Mouse (Mus musculus) neural tube, embryonic 12.5 days (tissue): ENCODE measurements at regions not wholly inside any gene's neighbourhood (a gene's known extent, or its start where the extent isn't known, plus 50 kb on each side); places are given as distances from the start of the nearest gene placed in this dataset.

Source experiments
- ATAC-seq: fragments of 200-750 bp; cut with Nextera tagmentation; 2 replicates; pipeline ENCODE4 v1.8.0; 2017; ENCODE audit warnings: low read depth, mild to moderate bottlenecking, moderate TSS enrichment, moderate library complexity; ENCODE audit not compliant: low FRiP score
- H3K27ac ChIP-seq: fragments of 300-500 bp; sonication (generic); 2 replicates; pipeline ENCODE4 v1.5.1; 2016
- H3K27me3 ChIP-seq: fragments of 300-500 bp; sonication (generic); replicated peaks from 2 replicates; pipeline ENCODE4 v1.6.1; 2016; ENCODE audit warnings: mild to moderate bottlenecking
- H3K36me3 ChIP-seq: fragments of 300-500 bp; sonication (generic); 2 replicates; pipeline ENCODE4 v1.6.1; 2016; ENCODE audit warnings: mild to moderate bottlenecking
- H3K4me1 ChIP-seq: fragments of 300-500 bp; sonication (generic); 2 replicates; pipeline ENCODE4 v1.6.1; 2016
- H3K4me2 ChIP-seq: fragments of 300-500 bp; sonication (generic); replicated peaks from 2 replicates; pipeline ENCODE4 v1.6.1; 2016; ENCODE audit warnings: mild to moderate bottlenecking
- H3K4me3 ChIP-seq: fragments of 300-500 bp; sonication (generic); 2 replicates; pipeline ENCODE4 v1.5.1; 2016
- H3K9ac ChIP-seq: fragments of 300-500 bp; sonication (generic); 2 replicates; pipeline ENCODE4 v1.6.1; 2016; ENCODE audit warnings: mild to moderate bottlenecking
- H3K9me3 ChIP-seq: fragments of 300-500 bp; sonication (generic); 2 replicates; pipeline ENCODE4 v1.6.1; 2016; ENCODE audit warnings: mild to moderate bottlenecking
- WGBS: fragments of 180-500 bp; shearing (Covaris S2); methylation state at CpG from one replicate; pipeline ENCODE4 v1.1.7; 2016; 5-methylcytosine and 5-hydroxymethylcytosine counted together

DNA sequence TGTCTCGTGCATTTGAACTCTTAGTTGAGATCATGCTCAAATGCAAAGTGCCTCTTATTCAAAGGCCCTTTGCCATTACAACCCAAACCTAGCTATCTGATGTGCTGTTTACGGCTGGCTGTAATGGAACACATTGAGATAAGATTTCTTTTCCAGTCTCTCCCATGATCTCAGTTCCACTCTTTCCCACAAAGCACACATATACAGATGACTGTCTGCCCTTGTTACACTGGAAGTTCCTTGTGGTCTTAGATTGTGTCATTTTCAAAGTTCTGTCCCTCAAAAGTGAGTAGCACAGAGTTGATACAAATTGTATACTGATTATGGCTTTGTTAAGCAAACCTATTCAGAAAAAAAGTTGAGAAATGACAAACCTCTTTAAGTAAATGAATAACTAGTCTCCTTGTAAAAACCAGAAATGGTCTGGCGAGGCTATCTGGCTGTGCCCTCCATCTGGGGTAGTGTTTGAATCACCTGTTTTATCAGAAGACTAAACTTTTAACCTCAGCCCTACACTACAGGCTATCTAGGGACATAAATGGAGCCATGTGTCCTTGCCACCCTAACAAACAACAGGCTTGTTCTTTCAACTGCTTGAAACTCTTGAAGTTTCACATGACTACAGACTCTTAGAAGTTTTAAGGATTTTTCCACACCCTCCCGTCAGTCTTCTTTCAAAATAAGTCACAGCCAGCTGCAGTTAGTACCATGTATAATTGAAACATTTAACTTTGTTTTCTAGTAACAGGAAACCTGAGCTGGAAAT is 384.0 kb downstream of the Atp6ap1l start:
- 77% methylated on average over 4 of the region's 4 CpGs for WGBS
- H3K27me3 ChIP-seq = no peaks in the 10 kb centered on the region
- ATAC-seq = no peak
- no peak overlapping the region for H3K27ac ChIP-seq
- no peak overlapping the region for H3K9ac ChIP-seq
- H3K9me3 ChIP-seq = no peaks in the 10 kb centered on the region
- no peaks in the 10 kb centered on the region for H3K4me1 ChIP-seq
- no peak overlapping the region for H3K4me3 ChIP-seq
- H3K4me2 ChIP-seq = no peak overlapping the region
- H3K36me3 ChIP-seq = no peaks in the 10 kb centered on the region

DNA sequence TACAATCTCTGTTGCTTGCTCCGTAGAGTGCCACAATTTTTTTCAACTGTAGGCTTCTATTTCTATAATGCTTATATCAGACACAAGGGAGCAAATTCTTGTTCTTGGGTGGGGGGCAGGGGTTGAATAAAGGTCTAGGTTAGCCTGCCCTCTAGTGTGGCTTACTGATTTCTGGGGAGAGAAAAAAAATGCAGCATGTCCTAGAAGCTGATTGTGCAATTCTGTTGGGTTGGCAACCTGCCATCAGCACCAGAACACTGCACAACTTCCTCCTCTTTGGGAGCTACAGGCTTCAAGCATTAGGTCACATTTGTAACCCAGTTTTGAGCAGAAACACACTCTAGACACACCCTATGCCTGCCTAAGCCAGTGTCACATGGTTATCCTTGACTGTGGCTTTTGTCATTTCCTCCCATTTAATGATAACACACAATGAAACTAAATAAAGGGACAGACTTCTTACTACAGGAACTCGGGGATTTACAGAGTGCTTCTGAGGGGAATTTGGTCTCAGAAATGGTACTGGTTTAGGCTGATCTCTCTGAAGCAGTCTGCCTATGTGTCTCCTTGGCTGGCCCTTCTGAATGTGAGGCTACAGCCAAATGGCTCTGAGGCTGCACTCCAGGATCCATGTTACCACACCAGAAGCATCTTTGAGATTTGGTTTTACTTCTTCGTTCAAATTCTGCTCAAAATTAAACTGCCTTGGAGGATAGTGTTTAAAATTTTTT is 389.2 kb downstream of the Atp6ap1l start:
- ATAC-seq = no peak
- Histone ChIP-seq H3K36me3 (no peaks in the 10 kb centered on the region), H3K27me3 (no peaks in the 10 kb centered on the region), H3K4me2 (no peak overlapping the region), H3K9me3 (no peaks in the 10 kb centered on the region), H3K4me3 (no peak overlapping the region), H3K27ac (no peak overlapping the region), H3K4me1 (no peaks in the 10 kb centered on the region; the same call in 1 of the 2 replicates), H3K9ac (no peak overlapping the region)
- 80% methylated on average over 3 of the region's 3 CpGs for WGBS

DNA sequence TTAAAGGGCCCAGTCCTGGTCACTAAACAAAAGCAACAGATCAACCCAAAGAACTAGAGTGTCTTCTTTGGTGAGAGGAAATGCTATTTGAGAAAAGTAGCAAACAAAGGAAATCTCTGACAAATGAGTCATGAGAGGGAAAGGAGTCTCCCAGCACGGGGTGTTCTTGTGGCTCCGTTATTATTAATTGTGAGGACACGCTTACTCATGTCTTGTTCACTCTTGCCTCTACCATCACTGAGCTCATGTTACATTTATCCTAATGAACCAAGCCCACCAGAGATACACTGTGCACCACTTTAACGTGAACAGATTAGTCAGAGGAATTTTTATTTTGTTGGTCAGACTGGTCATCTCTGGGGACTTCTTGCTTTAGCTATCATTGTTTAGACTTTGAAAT is 391.3 kb downstream of the Atp6ap1l start:
- H3K9ac ChIP-seq = no peak overlapping the region
- H3K9me3 ChIP-seq = no peaks in the 10 kb centered on the region
- no peak overlapping the region for H3K4me2 ChIP-seq
- no peaks in the 10 kb centered on the region for H3K36me3 ChIP-seq
- 70% methylated on average over 4 of the region's 4 CpGs for WGBS
- no peak overlapping the region for H3K27ac ChIP-seq
- H3K4me3 ChIP-seq = no peak overlapping the region
- no peak for ATAC-seq
- no peaks in the 10 kb centered on the region; the same call in 1 of the 2 replicates for H3K4me1 ChIP-seq
- no peaks in the 10 kb centered on the region for H3K27me3 ChIP-seq

DNA sequence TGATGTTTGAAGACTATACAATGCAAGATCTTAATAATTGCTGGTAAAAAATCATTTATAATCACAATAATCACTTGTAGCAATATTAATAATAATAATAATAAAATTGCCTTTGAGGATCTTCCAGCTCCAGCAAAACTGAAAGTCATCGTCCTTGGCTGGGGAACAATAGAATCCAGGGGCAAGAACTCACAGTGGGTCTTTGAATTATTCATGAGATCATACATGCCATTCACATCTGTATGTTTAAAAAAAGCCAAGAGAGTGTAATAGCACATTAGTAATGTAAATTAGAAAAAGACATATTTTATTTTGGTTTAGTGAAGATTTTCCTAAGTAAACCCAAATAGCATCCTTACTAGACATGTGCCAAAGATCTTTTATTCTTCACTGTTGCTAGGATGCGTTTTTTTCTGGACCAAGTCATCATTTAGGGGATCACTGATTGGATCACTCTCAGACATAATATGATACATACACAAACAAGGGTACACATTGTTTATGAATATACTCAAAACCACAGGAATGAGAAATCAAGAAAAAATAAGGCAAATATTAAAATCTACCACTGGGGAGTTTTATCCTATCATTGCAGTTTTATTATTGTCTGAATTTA is 392.3 kb downstream of the Atp6ap1l start:
- no peak overlapping the region for H3K4me3 ChIP-seq
- H3K27me3 ChIP-seq = no peaks in the 10 kb centered on the region
- ATAC-seq = no peak
- no peak overlapping the region for H3K9ac ChIP-seq
- no peaks in the 10 kb centered on the region for H3K36me3 ChIP-seq
- WGBS = 64% methylated on average over 2 of the region's 2 CpGs
- no peak overlapping the region for H3K4me2 ChIP-seq
- H3K4me1 ChIP-seq = no peaks in the 10 kb centered on the region; the same call in 1 of the 2 replicates
- H3K27ac ChIP-seq = no peak overlapping the region
- no peaks in the 10 kb centered on the region for H3K9me3 ChIP-seq

DNA sequence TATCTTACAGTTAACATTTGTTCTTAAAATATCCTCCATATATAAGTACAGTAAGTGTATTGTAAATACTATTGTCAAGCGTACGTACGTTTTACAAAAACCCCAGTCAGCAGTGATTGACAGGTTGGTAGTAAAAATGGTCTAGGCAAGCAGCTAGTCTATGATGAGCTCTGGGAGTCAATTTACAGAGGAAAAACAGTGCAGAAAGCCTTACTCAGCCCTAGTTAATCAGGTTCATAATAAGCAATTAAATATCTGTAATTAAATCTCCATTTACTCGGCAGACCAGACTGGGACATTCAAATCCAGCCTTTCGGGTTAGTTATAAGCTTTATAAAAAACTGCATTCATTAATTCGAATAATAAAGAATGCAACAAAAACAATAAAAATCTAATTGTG is 394.7 kb downstream of the Atp6ap1l start:
- H3K9ac ChIP-seq = no peak overlapping the region
- H3K36me3 ChIP-seq = no peaks in the 10 kb centered on the region
- no peak overlapping the region for H3K4me3 ChIP-seq
- H3K4me2 ChIP-seq = no peak overlapping the region
- no peak for ATAC-seq
- no peaks in the 10 kb centered on the region for H3K9me3 ChIP-seq
- H3K4me1 ChIP-seq = no peaks in the 10 kb centered on the region; the same call in 1 of the 2 replicates
- WGBS = 83% methylated on average over 6 of the region's 6 CpGs
- H3K27me3 ChIP-seq = no peaks in the 10 kb centered on the region
- H3K27ac ChIP-seq = no peak overlapping the region

DNA sequence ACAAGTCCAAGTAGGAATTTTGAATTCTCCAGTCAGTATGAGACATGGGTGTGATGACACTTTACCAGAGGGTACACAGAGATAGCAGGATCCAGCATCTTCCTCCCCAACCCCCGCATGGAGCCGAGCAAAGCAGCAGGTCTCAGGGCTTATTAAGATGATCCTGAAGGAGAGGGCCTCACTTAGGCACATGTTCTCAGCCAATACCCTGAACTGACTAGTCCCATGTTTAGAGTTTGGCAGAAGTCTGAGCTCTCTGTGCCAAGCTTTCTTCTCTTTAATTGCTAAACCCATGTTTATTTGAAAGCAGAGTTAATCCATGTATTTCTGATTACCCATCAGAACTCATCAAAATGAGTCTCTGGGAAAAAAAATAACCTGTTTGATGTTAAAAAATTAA is 402.0 kb downstream of the Atp6ap1l start:
- Histone ChIP-seq H3K9me3 (no peaks in the 10 kb centered on the region), H3K27ac (no peak overlapping the region), H3K4me1 (no peaks in the 10 kb centered on the region), H3K4me2 (no peak overlapping the region), H3K36me3 (no peaks in the 10 kb centered on the region), H3K9ac (no peak overlapping the region), H3K27me3 (no peaks in the 10 kb centered on the region), H3K4me3 (no peak overlapping the region)
- WGBS = 80% methylated on average over 2 of the region's 2 CpGs
- ATAC-seq = no peak

DNA sequence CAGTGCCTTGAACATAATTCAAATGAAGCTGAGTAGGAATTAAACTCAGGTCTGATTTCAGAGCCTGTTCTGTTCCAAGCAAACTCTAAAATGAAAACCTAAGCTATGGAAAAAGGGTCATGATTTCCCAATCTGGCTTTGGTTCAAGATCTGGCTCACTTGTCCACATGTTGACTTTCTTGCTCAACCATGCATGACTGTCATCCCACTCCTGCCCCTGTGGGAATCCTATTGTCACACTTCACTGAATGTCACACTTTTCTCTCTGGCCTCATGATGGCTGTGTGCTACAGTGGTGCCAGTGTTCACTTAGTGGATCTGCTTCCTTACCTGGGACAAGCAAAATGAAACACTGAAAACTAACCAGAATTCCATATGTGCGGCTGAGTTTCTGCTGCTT is 403.0 kb downstream of the Atp6ap1l start:
- Histone ChIP-seq H3K36me3 (no peaks in the 10 kb centered on the region), H3K4me2 (no peak overlapping the region), H3K4me3 (no peak overlapping the region), H3K9me3 (no peaks in the 10 kb centered on the region), H3K27ac (no peak overlapping the region), H3K27me3 (no peaks in the 10 kb centered on the region), H3K9ac (no peak overlapping the region), H3K4me1 (no peaks in the 10 kb centered on the region)
- ATAC-seq = no peak
- 80% methylated on average over 1 of the region's 1 CpGs for WGBS

DNA sequence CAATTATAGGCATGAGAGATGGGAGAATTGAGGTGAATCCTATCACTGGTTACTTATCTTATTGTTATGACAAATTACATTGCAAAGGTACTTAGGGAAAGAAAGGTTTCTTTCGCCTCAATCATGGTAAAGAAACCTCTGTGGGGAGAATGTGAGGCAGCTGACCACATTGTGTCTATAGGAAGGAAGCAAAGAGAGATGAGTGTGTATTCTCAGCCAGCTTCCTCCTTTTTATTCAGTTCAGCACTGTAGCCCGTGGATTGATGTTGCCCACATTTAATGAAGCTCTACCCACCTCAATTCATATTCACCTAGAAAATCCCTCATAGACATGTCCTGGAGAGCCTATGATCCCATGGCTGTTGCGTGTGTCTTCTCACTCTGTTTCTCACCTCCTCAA is 406.2 kb downstream of the Atp6ap1l start:
- no peak overlapping the region for H3K4me3 ChIP-seq
- WGBS = 85% methylated on average over 3 of the region's 3 CpGs
- no peaks in the 10 kb centered on the region for H3K9me3 ChIP-seq
- H3K9ac ChIP-seq = no peak overlapping the region
- no peak for ATAC-seq
- H3K36me3 ChIP-seq = no peaks in the 10 kb centered on the region
- H3K27ac ChIP-seq = no peak overlapping the region
- no peaks in the 10 kb centered on the region for H3K27me3 ChIP-seq
- H3K4me1 ChIP-seq = no peaks in the 10 kb centered on the region
- H3K4me2 ChIP-seq = no peak overlapping the region

DNA sequence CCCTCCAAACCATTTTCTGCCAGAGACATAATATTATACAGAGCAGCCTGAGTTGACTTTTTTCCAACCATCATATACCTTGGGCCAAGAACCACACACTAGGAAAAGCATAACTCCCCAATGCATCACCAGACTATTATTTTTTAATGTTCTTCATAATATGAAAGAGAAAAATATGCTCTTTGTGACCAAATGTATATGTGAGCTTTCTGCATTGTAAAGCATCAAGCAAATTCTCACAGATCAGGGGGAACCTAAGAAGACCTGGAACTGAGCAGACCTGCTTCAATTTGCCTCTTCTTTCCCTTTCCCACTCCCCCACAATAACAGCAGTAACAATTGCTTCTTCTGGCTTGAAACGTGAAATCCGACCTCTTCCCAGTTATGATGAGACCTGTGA is 407.6 kb downstream of the Atp6ap1l start:
- no peaks in the 10 kb centered on the region for H3K36me3 ChIP-seq
- H3K4me2 ChIP-seq = no peak overlapping the region
- WGBS = 55% methylated on average over 2 of the region's 2 CpGs
- ATAC-seq = no peak
- no peaks in the 10 kb centered on the region for H3K4me1 ChIP-seq
- no peaks in the 10 kb centered on the region for H3K9me3 ChIP-seq
- H3K27me3 ChIP-seq = no peaks in the 10 kb centered on the region
- no peak overlapping the region for H3K27ac ChIP-seq
- H3K4me3 ChIP-seq = no peak overlapping the region
- H3K9ac ChIP-seq = no peak overlapping the region

DNA sequence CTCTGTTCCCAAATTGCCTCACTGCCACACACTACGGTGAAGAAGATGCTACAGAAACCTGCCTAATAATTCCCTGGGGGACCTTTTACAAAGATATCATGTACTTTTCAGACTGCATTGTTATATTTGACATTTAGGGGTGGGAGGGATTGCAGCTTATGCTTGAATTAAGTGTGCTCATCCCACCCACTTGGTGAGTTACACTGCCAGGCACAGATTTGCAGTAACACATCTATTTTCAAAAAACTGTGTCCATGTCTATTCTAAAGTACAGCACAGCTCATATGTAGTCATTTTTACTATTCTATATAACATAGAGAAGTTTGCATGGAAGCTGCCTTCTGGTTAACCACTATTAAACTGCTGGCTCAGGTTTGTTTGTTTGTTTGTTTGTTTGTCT is 404.3 kb upstream of the Xrcc4 start:
- Histone ChIP-seq H3K27ac (no peak overlapping the region), H3K4me1 (no peaks in the 10 kb centered on the region), H3K9me3 (no peaks in the 10 kb centered on the region), H3K27me3 (no peaks in the 10 kb centered on the region), H3K4me2 (no peak overlapping the region), H3K36me3 (no peaks in the 10 kb centered on the region), H3K9ac (no peak overlapping the region), H3K4me3 (no peak overlapping the region)
- ATAC-seq = no peak
- WGBS = 56% methylated on average over 1 of the region's 1 CpGs

DNA sequence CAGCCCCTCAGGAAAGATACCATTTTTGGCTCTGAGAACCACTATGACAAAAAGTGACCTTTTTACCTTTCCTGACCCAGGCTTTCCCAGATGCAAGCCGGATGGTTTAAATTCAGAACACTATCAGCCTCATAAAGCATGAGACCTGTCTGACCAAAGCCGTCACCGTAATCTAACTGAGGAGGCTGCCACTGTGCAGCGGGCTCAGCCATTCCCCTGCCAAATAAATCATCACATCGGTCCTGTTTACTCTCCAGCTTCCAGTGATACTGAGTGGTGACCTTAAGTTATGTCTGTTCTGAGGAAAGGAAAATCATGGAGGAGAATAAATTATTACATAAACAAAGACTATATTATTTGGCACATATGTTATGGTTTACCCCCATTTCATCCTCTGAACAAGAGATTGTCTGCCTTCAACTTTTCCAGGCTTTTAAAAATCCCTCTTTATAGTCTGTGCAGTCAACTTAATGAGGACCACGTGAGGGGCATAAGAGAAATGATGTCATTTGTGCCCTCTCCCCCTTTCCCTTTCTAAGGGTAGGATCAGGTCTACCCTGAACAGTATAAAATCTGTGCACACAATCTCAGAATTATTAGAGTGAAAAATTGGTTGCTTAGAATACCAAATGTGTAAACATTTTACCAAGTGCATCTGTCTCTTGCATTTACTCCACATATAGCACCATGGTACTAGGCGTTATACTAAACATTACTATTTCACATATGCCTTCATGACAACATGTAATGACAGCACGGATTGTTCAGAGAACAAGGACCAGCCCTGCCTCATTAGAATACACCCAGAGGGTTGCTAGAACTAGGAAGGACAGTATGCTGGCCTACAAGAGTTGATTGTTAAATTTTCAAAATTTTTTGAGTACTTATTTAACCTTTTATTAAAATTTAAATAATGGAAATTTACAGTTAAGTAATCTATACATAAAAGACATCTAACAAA is 401.9 kb upstream of the Xrcc4 start:
- Histone ChIP-seq H3K4me2 (no peak overlapping the region), H3K9ac (no peak overlapping the region), H3K27ac (no peak overlapping the region), H3K27me3 (no peaks in the 10 kb centered on the region), H3K9me3 (no peaks in the 10 kb centered on the region), H3K36me3 (no peaks in the 10 kb centered on the region), H3K4me3 (no peak overlapping the region), H3K4me1 (no peaks in the 10 kb centered on the region)
- peak; percentile 56; the same call in 1 of the 2 replicates for ATAC-seq
- WGBS = 33% methylated on average over 8 of the region's 8 CpGs

DNA sequence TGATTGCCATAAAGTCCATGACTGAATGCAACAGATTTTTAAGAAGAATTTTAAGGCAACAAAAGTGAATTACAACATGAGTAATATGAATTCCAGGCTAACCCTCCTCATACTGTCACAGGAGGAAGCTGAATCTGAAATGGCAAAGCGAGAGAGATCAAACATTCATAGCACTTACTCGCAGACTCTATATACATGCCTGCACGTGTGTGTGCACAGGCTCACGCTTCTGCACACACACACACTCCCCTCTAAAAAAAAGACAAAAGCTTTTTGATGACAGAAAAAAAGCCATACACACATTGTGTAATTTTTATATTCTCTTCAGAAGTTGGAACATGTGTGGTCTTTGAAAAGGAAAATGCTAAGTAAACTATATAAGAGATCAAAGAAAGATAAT is 391.1 kb upstream of the Xrcc4 start:
- H3K27ac ChIP-seq = no peak overlapping the region
- no peak for ATAC-seq
- H3K9ac ChIP-seq = no peak overlapping the region
- H3K36me3 ChIP-seq = no peaks in the 10 kb centered on the region
- H3K4me1 ChIP-seq = no peaks in the 10 kb centered on the region
- no peaks in the 10 kb centered on the region for H3K27me3 ChIP-seq
- no peaks in the 10 kb centered on the region for H3K9me3 ChIP-seq
- no peak overlapping the region for H3K4me2 ChIP-seq
- WGBS = 87% methylated on average over 4 of the region's 4 CpGs
- no peak overlapping the region for H3K4me3 ChIP-seq
